ENCODE assay signal across 11 mouse cellular contexts in the genomic region with DNA sequence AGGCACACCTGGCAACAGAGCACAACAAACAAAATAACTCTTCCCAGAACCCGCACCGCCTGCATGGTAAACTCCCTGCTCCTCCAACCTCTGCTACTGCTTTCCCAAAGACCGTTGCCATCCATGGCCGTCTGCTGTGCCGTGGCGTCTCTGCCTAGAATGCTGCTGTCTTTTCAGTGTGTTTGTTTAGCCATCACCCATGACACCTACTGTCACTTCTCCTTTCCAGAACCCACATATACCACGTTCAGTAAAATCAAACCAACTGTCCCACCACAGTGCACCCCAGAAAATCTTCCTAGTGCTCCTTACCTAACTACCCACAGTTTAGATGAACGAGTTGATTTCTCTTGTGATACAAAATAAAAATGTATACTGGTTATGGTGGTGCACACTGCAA.
"Had no signal": no experiment of that assay in that cellular context is flagged by ENCODE, and none has a peak within 500 bp of the region (broad histone marks: within the 10 kb centered on the region; RNA-seq: fewer than 3 reads in every experiment).

No protein-coding gene starts in this region.

- DNase-seq: kidney, adult 18-20 months; kidney, postnatal 10 days; kidney, postnatal 4 days; liver; thymus, postnatal 4 days had no signal

- H3K27ac ChIP-seq: intestine, embryonic 15.5 days; layer of hippocampus, adult 2 months; limb, embryonic 12.5 days; lung, embryonic 15.5 days; midbrain, embryonic 13.5 days; neural tube, embryonic 12.5 days had no signal

- H3K4me2 ChIP-seq: intestine, embryonic 15.5 days; limb, embryonic 12.5 days; lung, embryonic 15.5 days; midbrain, embryonic 13.5 days; neural tube, embryonic 12.5 days had no signal

- H3K36me3 ChIP-seq: intestine, embryonic 15.5 days had no signal

- H3K27me3 ChIP-seq: intestine, embryonic 15.5 days; limb, embryonic 12.5 days; lung, embryonic 15.5 days; midbrain, embryonic 13.5 days; neural tube, embryonic 12.5 days had no signal

- ATAC-seq: intestine, embryonic 15.5 days; midbrain, embryonic 13.5 days had no signal

- H3K9me3 ChIP-seq: intestine, embryonic 15.5 days; limb, embryonic 12.5 days; lung, embryonic 15.5 days; midbrain, embryonic 13.5 days; neural tube, embryonic 12.5 days had no signal

- H3K9ac ChIP-seq: intestine, embryonic 15.5 days; limb, embryonic 12.5 days; lung, embryonic 15.5 days; midbrain, embryonic 13.5 days; neural tube, embryonic 12.5 days had no signal

- H3K4me3 ChIP-seq: intestine, embryonic 15.5 days; layer of hippocampus, adult 2 months; limb, embryonic 12.5 days; lung, embryonic 15.5 days; midbrain, embryonic 13.5 days; neural tube, embryonic 12.5 days had no signal

- H3K4me1 ChIP-seq: limb, embryonic 12.5 days; neural tube, embryonic 12.5 days had no signal
